Mouse (Mus musculus) intestine, embryonic 16.5 days (tissue): ENCODE measurements at regions not wholly inside any gene's neighbourhood (a gene's known extent, or its start where the extent isn't known, plus 50 kb on each side); places are given as distances from the start of the nearest gene placed in this dataset.

Experiments
- ATAC-seq: fragments of 200-750 bp; cut with Nextera tagmentation; 2 replicates; pipeline ENCODE4 v1.8.0; 2017; ENCODE audit warnings: moderate TSS enrichment, moderate library complexity
- H3K27ac ChIP-seq: fragments of 300-500 bp; sonication (generic); 2 replicates; pipeline ENCODE4 v1.5.1; 2014; ENCODE audit warnings: mild to moderate bottlenecking, low read length
- H3K27me3 ChIP-seq: fragments of 300-500 bp; sonication (generic); replicated peaks from 2 replicates; pipeline ENCODE4 v1.6.1; 2014; ENCODE audit warnings: low read length, control low read depth, mixed read lengths; ENCODE audit not compliant: control insufficient read depth, insufficient read depth
- H3K36me3 ChIP-seq: fragments of 300-500 bp; sonication (generic); 2 replicates; pipeline ENCODE4 v1.6.1; 2014; ENCODE audit warnings: low read length, control low read depth; ENCODE audit not compliant: control insufficient read depth, insufficient read depth
- H3K4me1 ChIP-seq: fragments of 300-500 bp; sonication (generic); 2 replicates; pipeline ENCODE4 v1.6.1; 2014; ENCODE audit warnings: low read length, control low read depth, mixed read lengths; ENCODE audit not compliant: control insufficient read depth, insufficient read depth
- H3K4me2 ChIP-seq: fragments of 300-500 bp; sonication (generic); 2 replicates; pipeline ENCODE4 v1.6.1; 2014; ENCODE audit warnings: low read depth, low read length, control low read depth
- H3K4me3 ChIP-seq: fragments of 300-500 bp; sonication (generic); 2 replicates; pipeline ENCODE4 v1.5.1; 2014; ENCODE audit warnings: mild to moderate bottlenecking, low read length
- H3K9ac ChIP-seq: fragments of 300-500 bp; sonication (generic); 2 replicates; pipeline ENCODE4 v1.6.1; 2014; ENCODE audit warnings: low read depth, low read length
- H3K9me3 ChIP-seq: fragments of 300-500 bp; sonication (generic); 2 replicates; pipeline ENCODE4 v1.6.1; 2016; ENCODE audit warnings: low read length, control low read depth; ENCODE audit not compliant: control insufficient read depth
- WGBS: fragments of 180-500 bp; shearing (Covaris S2); extraction: QIAGEN DNeasy Blood & Tissue Kit; methylation state at CpG from one replicate; pipeline ENCODE4 v1.1.7; 2014; 5-methylcytosine and 5-hydroxymethylcytosine counted together

DNA sequence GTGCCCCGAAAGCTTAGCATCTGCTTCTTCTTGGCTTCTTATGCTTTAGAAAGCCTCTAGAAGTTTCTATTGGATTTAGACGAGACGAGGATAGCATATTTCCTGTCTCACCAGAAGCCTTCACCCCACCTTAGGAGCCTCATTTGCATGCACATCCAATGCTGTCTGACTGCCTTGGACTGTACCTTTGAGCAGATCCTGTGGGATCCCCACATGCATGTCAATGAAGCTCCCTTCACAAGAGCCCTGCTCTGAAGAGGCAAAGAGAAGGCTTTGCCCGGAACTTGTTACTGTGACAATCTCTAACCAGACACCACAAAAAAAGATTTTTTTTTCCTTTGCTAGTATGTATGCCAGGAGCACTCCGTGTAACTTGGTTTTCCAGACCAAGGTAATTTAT is 171.3 kb downstream of the Faxc start:
- Histone ChIP-seq H3K27me3 (no peaks in the 10 kb centered on the region), H3K9me3 (no peaks in the 10 kb centered on the region), H3K4me3 (no peak overlapping the region), H3K4me2 (no peak overlapping the region), H3K27ac (no peak overlapping the region), H3K36me3 (no peaks in the 10 kb centered on the region), H3K9ac (no peak overlapping the region), H3K4me1 (no peaks in the 10 kb centered on the region)
- no peak for ATAC-seq
- 83% methylated on average over 5 of the region's 5 CpGs for WGBS

DNA sequence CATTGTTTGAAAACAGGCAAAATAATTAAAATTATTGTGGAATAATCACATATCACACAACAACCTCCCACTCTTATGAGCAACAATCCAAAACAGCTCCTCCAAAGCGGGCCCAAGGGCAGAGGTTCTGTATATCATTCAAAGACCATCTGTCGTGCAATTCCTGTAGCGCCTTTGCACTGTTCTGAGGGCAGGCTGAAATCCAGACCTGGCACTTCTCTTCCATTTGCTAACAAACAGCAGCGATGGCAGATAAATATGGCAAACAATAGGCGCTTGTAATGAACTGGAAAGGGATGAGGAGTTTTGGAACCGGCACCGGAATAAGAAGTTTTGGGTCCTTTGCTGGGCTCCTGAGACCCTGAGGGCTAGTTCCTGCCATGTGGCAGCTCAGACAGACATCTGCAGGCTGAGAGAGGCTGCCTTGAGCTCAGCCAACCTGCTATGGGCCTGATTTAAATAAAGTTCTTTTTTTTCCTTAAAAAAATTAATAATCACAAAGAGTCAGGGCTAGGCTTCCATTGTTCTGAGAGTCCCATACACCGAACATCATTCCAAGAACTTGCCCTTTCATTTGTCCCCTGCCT is 172.0 kb downstream of the Faxc start:
- H3K36me3 ChIP-seq = no peaks in the 10 kb centered on the region
- no peaks in the 10 kb centered on the region for H3K27me3 ChIP-seq
- no peak overlapping the region for H3K9ac ChIP-seq
- H3K4me2 ChIP-seq = no peak overlapping the region
- H3K27ac ChIP-seq = no peak overlapping the region
- no peak for ATAC-seq
- H3K4me1 ChIP-seq = no peaks in the 10 kb centered on the region
- H3K4me3 ChIP-seq = no peak overlapping the region
- 78% methylated on average over 8 of the region's 8 CpGs for WGBS
- no peaks in the 10 kb centered on the region for H3K9me3 ChIP-seq

DNA sequence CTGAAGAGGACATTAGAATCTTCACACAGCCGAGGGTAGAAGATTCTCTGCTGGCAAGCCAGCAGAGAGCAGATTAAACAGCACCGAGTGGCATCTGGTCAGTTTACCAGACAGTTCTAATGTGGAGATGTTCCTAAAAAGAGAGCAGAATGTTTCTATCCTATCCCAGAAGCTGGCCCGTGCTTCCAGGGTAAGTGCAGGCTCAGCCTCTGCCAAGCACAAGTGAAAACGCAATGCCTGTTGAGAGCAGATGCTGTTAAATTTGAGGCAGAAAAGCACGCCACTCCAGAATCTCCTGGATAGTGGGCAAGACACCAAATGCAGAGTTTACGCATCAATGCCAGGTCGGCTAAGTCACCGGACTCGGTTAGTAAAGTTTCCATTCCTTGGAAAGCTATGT is 175.8 kb downstream of the Faxc start:
- Histone ChIP-seq H3K36me3 (no peaks in the 10 kb centered on the region), H3K9ac (no peak overlapping the region), H3K4me1 (no peaks in the 10 kb centered on the region), H3K9me3 (no peaks in the 10 kb centered on the region), H3K4me2 (no peak overlapping the region), H3K4me3 (no peak overlapping the region), H3K27me3 (no peaks in the 10 kb centered on the region), H3K27ac (no peak overlapping the region)
- 77% methylated on average over 9 of the region's 9 CpGs for WGBS
- ATAC-seq = no peak

DNA sequence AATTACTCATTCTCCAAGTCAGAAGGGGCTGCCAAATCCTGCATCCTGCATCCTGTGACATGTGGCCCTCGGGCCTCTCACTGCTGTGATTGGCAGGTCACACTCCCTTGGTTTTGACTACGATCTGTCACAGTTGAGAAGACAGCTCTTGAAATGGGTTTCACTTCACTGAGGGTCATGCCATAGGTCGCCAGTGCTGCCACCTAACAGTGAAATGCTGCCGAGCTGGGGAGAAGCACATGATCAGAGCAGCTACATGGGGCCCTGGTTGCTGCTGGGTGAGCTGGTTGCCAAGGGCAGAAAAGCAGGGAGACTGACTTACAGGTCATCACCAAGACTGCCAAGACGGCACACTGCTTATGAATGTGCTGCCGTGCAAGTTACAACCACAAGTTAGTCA is 178.3 kb downstream of the Faxc start:
- H3K36me3 ChIP-seq = no peaks in the 10 kb centered on the region
- H3K9ac ChIP-seq = no peak overlapping the region
- ATAC-seq = no peak
- no peak overlapping the region for H3K27ac ChIP-seq
- no peaks in the 10 kb centered on the region for H3K4me1 ChIP-seq
- no peaks in the 10 kb centered on the region for H3K9me3 ChIP-seq
- no peaks in the 10 kb centered on the region for H3K27me3 ChIP-seq
- H3K4me2 ChIP-seq = no peak overlapping the region
- H3K4me3 ChIP-seq = no peak overlapping the region
- 46% methylated on average over 6 of the region's 6 CpGs for WGBS

DNA sequence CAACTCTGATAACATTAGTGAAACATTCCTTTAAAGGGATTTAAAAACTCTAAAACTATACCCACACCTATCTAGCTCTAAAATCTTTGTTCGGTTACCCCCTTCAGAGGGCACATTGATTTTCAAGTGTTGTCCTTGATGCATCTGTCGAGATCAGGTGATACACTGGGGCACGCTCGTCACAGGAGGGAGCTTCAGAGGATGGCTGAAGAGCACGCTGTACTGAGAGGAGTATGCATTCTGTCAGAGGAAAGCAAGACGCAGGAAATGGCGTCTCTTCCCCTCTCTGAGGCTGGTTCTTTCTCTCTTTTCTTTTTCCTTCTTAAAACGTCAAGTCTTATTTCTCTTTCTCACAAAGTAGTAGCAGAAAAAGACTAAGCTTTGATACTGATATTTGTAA is 179.3 kb downstream of the Faxc start:
- Histone ChIP-seq H3K27me3 (no peaks in the 10 kb centered on the region), H3K4me3 (no peak overlapping the region), H3K9me3 (no peaks in the 10 kb centered on the region), H3K36me3 (no peaks in the 10 kb centered on the region), H3K27ac (no peak overlapping the region), H3K9ac (no peak overlapping the region), H3K4me1 (no peaks in the 10 kb centered on the region), H3K4me2 (no peak overlapping the region)
- WGBS = 53% methylated on average over 8 of the region's 8 CpGs
- no peak for ATAC-seq

DNA sequence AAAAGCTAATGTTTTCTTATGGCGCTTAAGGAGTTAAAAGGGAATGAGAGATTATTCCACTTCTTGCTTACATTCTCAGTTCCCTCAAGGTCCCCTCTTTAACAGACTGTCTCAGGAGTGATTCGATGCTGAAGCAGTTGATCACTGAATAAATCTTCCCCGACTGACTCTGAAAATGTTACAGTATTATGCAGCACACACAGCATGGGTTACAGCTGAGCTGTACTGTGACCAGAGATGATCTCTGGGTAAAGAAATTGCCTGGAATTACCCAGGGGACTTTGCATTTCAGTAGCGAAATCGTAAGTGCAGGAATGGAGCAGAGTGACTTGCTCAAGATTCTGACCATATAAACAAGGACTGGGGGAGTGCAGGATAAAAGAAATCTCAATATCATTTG is 181.1 kb downstream of the Faxc start:
- H3K36me3 ChIP-seq = no peaks in the 10 kb centered on the region
- no peaks in the 10 kb centered on the region for H3K9me3 ChIP-seq
- ATAC-seq = no peak
- WGBS = 63% methylated on average over 5 of the region's 5 CpGs
- no peak overlapping the region for H3K4me3 ChIP-seq
- no peak overlapping the region for H3K4me2 ChIP-seq
- no peaks in the 10 kb centered on the region for H3K27me3 ChIP-seq
- no peak overlapping the region for H3K27ac ChIP-seq
- no peak overlapping the region for H3K9ac ChIP-seq
- H3K4me1 ChIP-seq = no peaks in the 10 kb centered on the region

DNA sequence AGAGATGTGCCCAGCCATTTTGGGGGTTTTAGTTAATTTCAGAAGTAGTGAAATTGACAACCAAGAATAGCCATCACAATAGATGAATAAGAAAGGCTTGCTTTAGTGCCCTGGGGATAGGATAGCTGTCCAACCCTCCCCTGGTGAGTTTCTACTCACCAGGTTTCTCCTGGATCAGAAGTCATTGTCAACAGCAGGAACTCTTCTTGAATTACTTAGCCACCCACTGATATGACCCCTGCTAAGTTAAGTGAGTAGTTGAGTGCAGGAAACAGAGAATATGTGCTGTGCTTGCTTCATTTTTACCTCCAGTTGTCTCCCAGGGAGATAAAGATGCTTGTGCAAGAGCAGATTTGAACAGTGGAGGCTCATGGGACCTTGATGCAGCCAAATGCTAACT is 183.3 kb downstream of the Faxc start:
- H3K27ac ChIP-seq = no peak overlapping the region
- no peak for ATAC-seq
- no peak overlapping the region for H3K4me2 ChIP-seq
- no peaks in the 10 kb centered on the region for H3K4me1 ChIP-seq
- no peaks in the 10 kb centered on the region for H3K9me3 ChIP-seq
- H3K4me3 ChIP-seq = no peak overlapping the region
- no peaks in the 10 kb centered on the region for H3K36me3 ChIP-seq
- H3K27me3 ChIP-seq = no peaks in the 10 kb centered on the region
- H3K9ac ChIP-seq = no peak overlapping the region

DNA sequence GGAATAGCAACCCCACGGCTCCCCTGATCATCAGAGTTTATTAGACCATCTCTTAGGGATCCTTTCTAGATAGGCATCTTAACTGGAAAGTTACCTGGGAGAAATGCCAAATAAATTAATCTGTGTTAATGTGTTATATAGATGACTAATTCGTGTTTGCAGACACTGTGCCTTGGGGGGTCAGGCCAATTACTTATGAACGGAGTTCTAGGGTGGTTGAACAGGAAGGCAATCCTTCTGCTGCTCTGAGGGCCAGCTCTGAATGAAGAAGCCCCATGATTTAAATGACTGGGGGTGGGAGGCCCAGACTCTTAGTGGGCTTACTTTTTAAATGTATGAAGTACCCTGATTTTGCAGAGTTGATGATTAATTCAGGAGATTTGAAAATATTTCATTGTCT is 188.7 kb downstream of the Faxc start:
- no peak for ATAC-seq
- Histone ChIP-seq H3K4me3 (no peak overlapping the region), H3K9me3 (no peaks in the 10 kb centered on the region), H3K9ac (no peak overlapping the region), H3K4me2 (no peak overlapping the region), H3K27ac (no peak overlapping the region), H3K36me3 (no peaks in the 10 kb centered on the region), H3K4me1 (no peaks in the 10 kb centered on the region), H3K27me3 (no peaks in the 10 kb centered on the region)
- WGBS = 44% methylated on average over 3 of the region's 3 CpGs

DNA sequence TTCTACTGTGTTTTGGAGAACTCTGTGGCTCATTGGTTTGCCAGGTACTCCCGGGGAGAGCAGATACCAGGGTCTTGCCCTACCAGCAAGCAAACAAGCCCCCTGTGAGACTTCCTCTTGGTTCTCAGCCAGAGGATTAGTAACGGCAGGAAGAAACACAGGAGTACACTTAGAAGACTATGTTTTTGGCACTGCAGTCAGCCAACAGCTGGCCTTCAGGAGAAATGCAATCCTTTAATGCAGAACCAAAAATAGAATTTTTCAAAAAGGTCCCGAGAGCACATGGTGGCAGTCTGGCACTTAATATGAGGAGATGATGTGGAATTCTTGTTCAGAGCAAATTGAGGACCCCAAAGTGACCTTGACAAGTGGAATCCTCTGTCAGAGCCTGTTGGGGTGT is 189.8 kb downstream of the Faxc start:
- Histone ChIP-seq H3K4me3 (no peak overlapping the region), H3K4me1 (no peaks in the 10 kb centered on the region), H3K27me3 (no peaks in the 10 kb centered on the region), H3K27ac (no peak overlapping the region), H3K4me2 (no peak overlapping the region), H3K9me3 (no peaks in the 10 kb centered on the region), H3K9ac (no peak overlapping the region), H3K36me3 (no peaks in the 10 kb centered on the region)
- WGBS = 31% methylated on average over 3 of the region's 3 CpGs
- no peak for ATAC-seq

DNA sequence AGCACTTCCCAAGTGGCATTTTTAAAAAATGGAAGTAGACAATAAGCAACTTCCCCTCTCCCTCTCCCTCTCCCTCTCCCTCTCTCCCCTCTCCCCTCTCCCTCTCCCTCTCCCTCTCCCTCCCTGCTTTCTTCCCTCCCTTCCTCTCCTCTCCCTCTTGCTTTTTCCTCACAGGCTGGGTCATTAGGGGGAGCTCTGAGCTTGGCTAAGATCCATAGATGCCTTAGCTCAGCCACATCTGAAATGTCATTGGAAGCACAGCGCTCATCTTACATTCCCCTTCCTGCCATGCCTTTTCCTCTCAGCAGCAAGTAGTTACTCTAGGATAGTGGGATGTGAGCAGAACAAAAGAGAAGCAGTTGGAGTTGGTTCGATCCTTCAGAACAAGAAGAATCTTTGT is 190.3 kb downstream of the Faxc start:
- Histone ChIP-seq H3K36me3 (no peaks in the 10 kb centered on the region), H3K4me1 (no peaks in the 10 kb centered on the region), H3K9ac (no peak overlapping the region), H3K9me3 (no peaks in the 10 kb centered on the region), H3K27ac (no peak overlapping the region), H3K27me3 (no peaks in the 10 kb centered on the region), H3K4me2 (no peak overlapping the region), H3K4me3 (no peak overlapping the region)
- no peak for ATAC-seq
- 49% methylated on average over 2 of the region's 2 CpGs for whole genome bisulfite sequencing
